Mouse (Mus musculus): ENCODE data around the gene Emilin1.

Emilin1 gene

GRCm38 (mm10) chr5:30959966-30960501 is 46.8 kb downstream of the Emilin1 start, which contains the start of gene Preb:
Gene Preb (minus strand): TSS chr5:30960361.
- peak; percentile 96 for DNase-seq (ENCODE audit: low spot score)

GRCm38 (mm10) chr5:30960814-30961213 is 47.6 kb downstream of the Emilin1 start:
- DNase-seq (ENCODE audit: low spot score), result no peak

- DNase-seq (ENCODE audit: low spot score), result no peak
Observed at GRCm38 (mm10) chr5:30961545-30962505, 48.6 kb downstream of the Emilin1 start.

- DNase-seq (ENCODE audit: low spot score), result no peak
Observed at GRCm38 (mm10) chr5:30963916-30964315, 50.7 kb downstream of the Emilin1 start.

GRCm38 (mm10) chr5:30966189-30966588 is 53.0 kb downstream of the Emilin1 start:
- no peak for DNase-seq (ENCODE audit: low spot score)

- peak; percentile 77 for DNase-seq (ENCODE audit: low spot score)
Observed at GRCm38 (mm10) chr5:30968416-30968815, 55.2 kb downstream of the Emilin1 start, which contains the start of gene Tcf23. Gene Tcf23 (plus strand): TSS chr5:30968662.

- no peak for DNase-seq (ENCODE audit: low spot score)
Observed at GRCm38 (mm10) chr5:30969440-30969839, 56.2 kb downstream of the Emilin1 start.

All from ovary, adult 18-20 months (tissue).